Mouse (Mus musculus): ENCODE measurements around the gene Rfc2.
A peak's percentile ranks its signal among the peaks of the same experiment; 100 is the strongest.

- TF ChIP-seq CTCF (conservative IDR thresholded peaks at IDR 0.05; ENCODE audit: insufficient read depth, insufficient read length, low read depth, low read length) = 0 out of 2 replicates have a peak, but pooled peaks have one; percentile 7
- no peak for TF ChIP-seq POLR2A (IDR thresholded peaks at IDR 0.05; ENCODE audit: low read depth, low read length)
These were observed 4.5 kb upstream of the Rfc2 start for GRCm38 (mm10) chr5:134576517-134577220.
